Mouse (Mus musculus) ES-E14 (cell line): Measurements from ENCODE around the gene Rasl11b. TPM values are rescaled to one million over a fixed set of nuclear protein-coding genes. Genes with fewer than 3 reads are reported as not detected.

Source experiments
- DNase-seq: peaks from one replicate; pipeline ENCODE4 v3.0.0-alpha.2; 2013; ENCODE audit warnings: low read depth, low spot score
- H3K27ac ChIP-seq: 2 replicates; pipeline ENCODE4 v1.5.1; 2012; ENCODE audit warnings: low read depth, mild to moderate bottlenecking, low read length, moderate library complexity, mixed read lengths; ENCODE audit not compliant: poor library complexity, insufficient read depth, severe bottlenecking
- H3K36me3 ChIP-seq: 2 replicates; pipeline ENCODE4 v1.6.1; 2012; ENCODE audit warnings: mild to moderate bottlenecking, low read length, moderate library complexity, mixed read lengths; ENCODE audit not compliant: control insufficient read depth, poor library complexity, insufficient read depth, severe bottlenecking
- H3K4me1 ChIP-seq, 2 experiments: fragments of 150-350 bp in 1 of 2; sonication (generic) in 1 of 2; 2 replicates each; pipeline ENCODE4 v1.6.1; 2012; ENCODE audit warnings: low read length in 2 of 2, mild to moderate bottlenecking in 1 of 2, mixed read lengths in 1 of 2; ENCODE audit not compliant: control insufficient read depth in 2 of 2, insufficient read depth in 2 of 2, poor library complexity in 1 of 2
- H3K4me3 ChIP-seq, 2 experiments: fragments of 150-350 bp in 1 of 2; sonication (generic) in 1 of 2; 2 replicates each; pipeline ENCODE4 v1.5.1; 2012; ENCODE audit warnings: low read length in 2 of 2, low read depth in 1 of 2, mild to moderate bottlenecking in 1 of 2, mixed read lengths in 1 of 2; ENCODE audit not compliant: insufficient read depth in 1 of 2, poor library complexity in 1 of 2, severe bottlenecking in 1 of 2
- H3K9ac ChIP-seq: 2 replicates; pipeline ENCODE4 v1.6.1; 2012; ENCODE audit warnings: low read depth, mild to moderate bottlenecking, low read length, mixed read lengths; ENCODE audit not compliant: poor library complexity, insufficient read depth, severe bottlenecking
- H3K9me3 ChIP-seq: fragments of 150-350 bp; sonication (generic); 2 replicates; pipeline ENCODE4 v1.6.1; 2012; ENCODE audit warnings: low read depth, mild to moderate bottlenecking, low read length; ENCODE audit not compliant: control insufficient read depth, insufficient read depth
- CHD2 ChIP-seq: IDR thresholded peaks from 2 replicates; pipeline ENCODE4 v1.6.1; 2014; ENCODE audit warnings: mild to moderate bottlenecking, low read depth, low read length, inconsistent platforms
- HCFC1 ChIP-seq: IDR thresholded peaks from 2 replicates; pipeline ENCODE4 v1.6.1; 2012; ENCODE audit warnings: low read length, inconsistent platforms, borderline replicate concordance; ENCODE audit not compliant: insufficient read depth
- MAFK ChIP-seq: IDR thresholded peaks from 2 replicates; pipeline ENCODE4 v1.6.1; 2014; ENCODE audit warnings: mild to moderate bottlenecking, low read depth, low read length, inconsistent platforms; ENCODE audit not compliant: insufficient read depth
- ZC3H11A ChIP-seq: IDR thresholded peaks from 2 replicates; pipeline ENCODE4 v1.6.1; 2012; ENCODE audit warnings: low read depth, mild to moderate bottlenecking, inconsistent platforms, low read length, borderline replicate concordance
- ZNF384 ChIP-seq: IDR thresholded peaks from 2 replicates; pipeline ENCODE4 v1.6.1; 2012; ENCODE audit warnings: low read depth, low read length, inconsistent platforms
- in situ Hi-C, 2 experiments: fragments of 600-800 bp; cut with MboI; formaldehyde crosslinking; loops; one replicate each; pipeline ENCODE4 v1.15.1; 2025; ENCODE audit warnings: low sequenced_read_pairs in 2 of 2, inconsistent platforms in 1 of 2; ENCODE audit not compliant: unreplicated experiment in 2 of 2
- total RNA-seq: library from RNA; depleted of rRNA; stranded (reverse); fragments of 300-350 nt; gene quantifications from 2 replicates; pipeline ENCODE4 v1.2.3, GENCODE M21; 2012

Rasl11b gene
- total RNA-seq, 1 experiment = 6.8 TPM

GRCm38 (mm10) chr5:74199793-74200192 lies 4.7 kb downstream of the Rasl11b start:
- no peak overlapping the region for H3K9ac ChIP-seq
- no peak for TF ChIP-seq ZC3H11A
- no peak for TF ChIP-seq ZNF384
- TF ChIP-seq MAFK = no peak
- no peak for TF ChIP-seq CHD2
- TF ChIP-seq HCFC1 = no peak
- H3K4me1 ChIP-seq = 0 out of 4 replicates have a peak, but pooled peaks cover 0 to 3% of the 10 kb centered on the region in 2 experiments
- no peak overlapping the region for H3K27ac ChIP-seq
- in situ Hi-C loops = no loop called here
- peaks cover 21% of the 10 kb centered on the region for H3K36me3 ChIP-seq
- H3K9me3 ChIP-seq = no peaks in the 10 kb centered on the region
- H3K4me3 ChIP-seq = no peak overlapping the region
- no peak for DNase-seq

GRCm38 (mm10) chr5:74200481-74200880 lies 5.4 kb downstream of the Rasl11b start:
- in situ Hi-C loops = no loop called here
- Histone ChIP-seq H3K4me1 (0 out of 4 replicates have a peak, but pooled peaks cover 0 to 2% of the 10 kb centered on the region in 2 experiments), H3K9ac (no peak overlapping the region), H3K4me3 (no peak overlapping the region), H3K27ac (no peak overlapping the region), H3K9me3 (no peaks in the 10 kb centered on the region), H3K36me3 (peaks cover 21% of the 10 kb centered on the region)
- no peak for DNase-seq
- no peak for TF ChIP-seq HCFC1
- no peak for TF ChIP-seq ZC3H11A
- no peak for TF ChIP-seq ZNF384
- no peak for TF ChIP-seq MAFK
- no peak for TF ChIP-seq CHD2

GRCm38 (mm10) chr5:74201570-74202357 lies 6.7 kb downstream of the Rasl11b start:
- no peak overlapping the region for H3K9ac ChIP-seq
- in situ Hi-C loops = no loop called here

GRCm38 (mm10) chr5:74202515-74202914 lies 7.4 kb downstream of the Rasl11b start:
- in situ Hi-C loops = no loop called here
- TF ChIP-seq ZC3H11A = no peak
- TF ChIP-seq MAFK = no peak
- TF ChIP-seq HCFC1 = no peak
- TF ChIP-seq ZNF384 = no peak
- no peak for TF ChIP-seq CHD2
- Histone ChIP-seq H3K4me3 (no peak overlapping the region), H3K4me1 (0 out of 4 replicates have a peak, but pooled peaks cover 0 to 2% of the 10 kb centered on the region in 2 experiments), H3K36me3 (peaks cover 18% of the 10 kb centered on the region), H3K9ac (no peak overlapping the region), H3K9me3 (no peaks in the 10 kb centered on the region), H3K27ac (no peak overlapping the region)
- no peak for DNase-seq

More at GRCm38 (mm10) chr5:74201570-74202357, 6.7 kb downstream of the Rasl11b start:
- Histone ChIP-seq H3K36me3 (peaks cover 21% of the 10 kb centered on the region), H3K4me3 (no peak overlapping the region), H3K9me3 (no peaks in the 10 kb centered on the region), H3K4me1 (0 out of 4 replicates have a peak, but pooled peaks cover 0 to 2% of the 10 kb centered on the region in 2 experiments), H3K27ac (no peak overlapping the region)
- TF ChIP-seq ZNF384 (no peak), MAFK (no peak), CHD2 (no peak), ZC3H11A (no peak), HCFC1 (no peak)
- no peak for DNase-seq
